Mouse (Mus musculus): Measurements from ENCODE around the gene Sh3gl3.
A peak's percentile ranks its signal among the peaks of the same experiment; 100 is the strongest.

Gene Sh3gl3

DNA sequence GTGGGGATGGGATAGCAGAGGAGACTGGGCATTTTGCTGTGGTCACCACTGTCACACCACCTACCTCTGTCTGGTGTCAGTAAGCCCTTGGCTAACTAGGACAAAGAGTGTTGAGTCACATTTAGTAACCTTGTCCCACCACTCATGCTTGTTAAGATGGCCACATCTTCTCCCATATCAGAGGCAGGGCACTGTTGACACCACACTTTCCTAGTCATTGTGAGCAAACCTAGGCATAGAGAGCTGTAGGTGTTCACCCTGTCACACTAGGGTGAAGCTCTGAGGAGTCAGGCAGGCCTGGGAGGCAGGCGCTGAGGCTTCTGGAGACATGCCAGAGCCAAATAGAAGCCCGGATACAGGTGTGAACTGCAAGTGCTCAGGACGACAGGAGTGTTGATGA is at the start of gene Sh3gl3:
Gene Sh3gl3 (plus strand): TSS at position 301 of the 400 bp plus-strand sequence.
- DNase-seq = no peak

DNA sequence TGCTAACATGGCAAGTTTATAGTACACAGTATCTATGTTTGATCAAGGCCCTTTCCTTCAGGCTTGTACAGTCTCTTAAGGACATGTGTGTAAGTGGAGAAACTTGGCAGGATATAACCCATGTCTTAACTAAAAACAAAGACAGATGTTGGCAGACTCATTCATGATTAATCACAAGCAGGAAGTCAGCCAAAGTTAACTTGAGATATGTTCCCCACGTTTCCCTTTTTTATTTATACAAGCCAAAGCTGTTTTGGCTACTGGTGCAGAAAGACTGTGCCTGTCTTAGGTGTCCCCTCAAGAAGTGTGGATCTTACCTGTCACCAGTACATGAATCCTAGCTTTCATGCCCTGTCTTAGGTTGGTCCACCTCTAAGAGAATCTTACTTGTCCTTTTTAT is 35.4 kb upstream of the Sh3gl3 start:
- DNase-seq = no peak

DNA sequence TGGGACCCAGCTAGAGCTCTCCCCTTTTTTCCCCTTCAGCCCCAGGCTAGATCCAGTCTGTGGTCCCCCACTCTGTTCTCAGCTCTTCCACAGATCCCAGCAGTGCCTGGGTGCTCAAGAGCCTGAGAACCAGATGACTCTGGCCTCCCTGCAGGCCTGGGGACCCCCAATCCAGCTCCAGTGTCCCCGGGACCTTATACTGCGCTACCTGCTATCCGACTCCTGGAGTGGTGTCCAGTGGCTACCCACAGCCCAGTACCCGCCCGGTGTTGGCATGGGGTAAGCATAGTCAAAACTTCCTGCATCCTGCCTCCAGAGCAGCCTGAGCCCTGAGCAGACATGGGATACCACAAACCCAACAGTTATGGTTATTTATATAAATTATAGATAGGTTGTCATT is 26.5 kb upstream of the Sh3gl3 start:
- DNase-seq = no peak

DNA sequence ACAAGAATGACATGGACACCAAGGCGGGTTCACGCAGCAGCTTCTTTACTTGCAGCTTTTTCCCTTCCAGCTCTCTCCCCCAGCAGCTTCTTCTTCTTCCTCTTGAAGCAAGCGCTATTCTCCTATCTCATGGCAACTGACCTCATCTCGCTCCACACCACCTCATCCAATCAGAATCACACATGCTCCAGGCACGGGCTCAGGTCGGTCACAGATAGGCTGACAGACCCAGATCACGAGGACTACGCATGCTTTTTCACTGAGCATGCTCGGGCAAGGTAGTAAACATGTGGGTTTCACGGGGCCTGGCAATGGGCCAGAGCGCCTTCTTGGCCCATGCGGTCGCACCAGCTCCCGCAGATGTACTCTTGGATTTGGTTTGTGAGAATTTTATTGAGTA is 9.0 kb upstream of the Sh3gl3 start:
- no peak for DNase-seq

DNA sequence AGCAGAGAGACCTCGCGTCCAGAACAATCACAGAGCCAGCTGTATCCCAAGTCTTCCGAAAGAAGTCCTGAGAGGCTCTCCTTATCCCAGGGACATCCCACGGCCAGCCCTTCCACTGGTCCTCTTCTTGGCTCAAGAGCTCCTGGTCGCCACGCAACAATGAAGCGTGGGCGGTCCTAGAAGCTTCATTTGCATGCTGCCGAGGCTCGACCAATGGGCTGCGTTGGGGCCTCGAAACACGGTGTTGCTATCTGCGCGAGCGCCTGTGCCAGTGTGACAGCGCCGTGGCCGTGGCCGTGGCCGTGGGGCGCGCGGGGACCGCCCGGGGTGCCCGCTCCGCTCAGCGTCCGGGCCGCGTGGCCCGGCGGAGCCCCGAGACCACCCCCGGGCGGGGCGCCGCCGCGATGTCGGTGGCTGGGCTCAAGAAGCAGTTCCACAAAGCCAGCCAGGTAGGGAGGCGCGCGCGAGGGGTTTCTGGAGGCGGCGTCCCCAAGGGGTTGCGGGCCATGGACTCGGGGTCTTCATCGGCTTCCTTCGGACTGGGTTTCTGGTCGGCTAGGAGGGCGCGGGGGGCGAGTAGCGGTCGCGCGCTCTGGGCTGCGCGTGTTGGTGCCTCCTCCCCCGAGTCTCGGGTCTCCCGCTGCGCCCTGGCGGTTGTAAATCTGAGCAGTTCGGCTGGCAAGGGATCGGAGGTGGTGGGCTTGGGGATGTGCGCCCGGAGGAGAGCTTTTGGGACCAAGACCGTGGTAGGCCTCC is 1.1 kb downstream of the Sh3gl3 start:
- DNase-seq = peak; percentile 88

DNA sequence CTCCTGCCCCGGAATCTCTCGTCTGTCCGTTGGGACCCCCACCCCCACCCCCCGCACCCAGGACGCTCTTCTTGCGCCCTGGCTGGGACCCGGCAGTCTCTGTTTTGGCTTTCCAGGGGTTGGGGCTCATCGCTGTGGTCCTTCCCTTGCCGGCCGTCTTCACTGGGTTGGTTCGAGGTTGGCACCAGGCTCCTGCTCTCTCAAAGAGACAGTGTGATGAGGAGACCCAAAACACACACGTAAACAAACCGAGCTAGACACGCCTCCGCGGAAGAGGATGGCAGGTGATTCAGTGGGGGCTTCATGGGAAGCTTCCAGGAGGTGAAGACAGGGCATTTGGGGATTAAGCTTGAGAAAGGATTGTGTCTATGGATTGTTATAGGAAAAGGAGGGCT is 1.7 kb downstream of the Sh3gl3 start:
- no peak for DNase-seq

DNA sequence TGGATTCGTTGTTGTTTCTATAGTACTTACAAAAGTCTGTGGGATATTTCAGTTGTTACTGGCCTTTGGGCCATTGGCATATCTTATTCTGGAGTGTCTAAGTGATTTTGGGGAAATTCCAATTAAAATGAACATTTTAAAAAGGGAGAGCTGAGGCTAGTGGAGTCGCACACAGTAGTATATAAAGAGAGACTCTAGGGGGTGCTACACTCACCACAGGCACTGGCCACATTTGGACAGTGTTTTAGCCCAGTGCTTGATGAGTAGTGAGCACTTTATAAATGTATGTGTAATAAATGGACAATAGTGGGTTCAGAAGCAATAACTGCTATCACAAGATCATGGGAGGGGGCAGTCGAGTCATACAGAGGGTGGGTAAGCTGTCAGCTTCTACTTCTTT is 2.6 kb downstream of the Sh3gl3 start:
- DNase-seq = no peak

DNA sequence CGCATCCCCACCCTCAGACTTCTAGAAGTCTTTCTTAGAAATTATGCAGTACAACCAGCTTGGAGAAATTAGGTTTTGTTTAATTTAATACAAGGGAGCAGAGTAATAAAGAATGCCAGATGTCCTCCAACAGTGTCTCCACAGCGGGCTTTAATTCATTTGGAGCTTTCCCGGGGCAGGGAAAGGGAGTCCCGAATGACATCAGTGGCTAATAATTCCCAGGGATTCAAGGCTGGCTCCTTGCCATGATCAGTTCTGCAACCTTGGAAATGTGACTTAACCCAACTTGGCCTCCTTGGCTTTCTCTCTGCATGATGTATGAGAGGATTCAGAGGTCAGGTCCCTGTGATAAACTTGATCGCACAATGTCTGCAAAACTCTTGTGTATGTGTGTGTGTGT is 3.7 kb downstream of the Sh3gl3 start:
- DNase-seq = peak; percentile 14

DNA sequence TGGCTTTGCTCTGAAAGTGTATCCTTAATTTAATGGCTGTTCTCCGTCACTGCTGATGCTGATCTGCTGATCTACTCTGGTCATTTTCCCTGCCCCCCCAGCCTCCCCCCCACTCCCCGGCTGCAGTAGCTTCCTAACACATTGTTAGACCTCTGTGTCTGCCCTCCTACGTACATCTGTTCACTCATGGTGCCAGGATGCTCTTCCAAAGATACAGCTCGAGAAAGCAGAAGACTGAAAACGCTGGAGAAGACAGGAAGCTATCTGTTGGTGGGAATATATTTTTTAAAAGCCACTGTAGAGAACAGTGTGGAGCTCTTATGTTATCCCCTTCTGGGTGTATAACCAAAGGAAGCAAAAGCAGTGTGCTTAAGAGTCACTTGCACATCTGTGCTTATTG is 7.3 kb downstream of the Sh3gl3 start:
- DNase-seq = no peak

DNA sequence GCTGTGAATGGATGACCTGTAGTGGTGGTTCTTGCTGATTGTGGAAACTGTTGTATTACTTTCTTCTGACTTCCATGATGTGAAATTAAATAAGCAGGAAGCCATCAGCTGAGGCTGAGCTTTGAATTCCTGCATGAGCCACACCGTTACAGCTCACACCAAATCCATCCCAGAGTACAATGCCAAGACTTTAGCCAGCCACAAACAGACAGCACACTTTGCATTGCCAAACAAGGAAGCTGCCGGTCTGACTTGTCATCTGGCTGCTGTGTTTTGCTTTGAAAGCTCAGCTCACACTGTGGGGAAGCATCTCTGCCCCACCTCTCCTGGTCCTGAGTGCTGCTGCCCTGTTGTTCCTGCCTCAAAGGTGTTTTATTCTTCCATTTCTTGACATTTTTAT is 9.1 kb downstream of the Sh3gl3 start:
- no peak for DNase-seq

DNA sequence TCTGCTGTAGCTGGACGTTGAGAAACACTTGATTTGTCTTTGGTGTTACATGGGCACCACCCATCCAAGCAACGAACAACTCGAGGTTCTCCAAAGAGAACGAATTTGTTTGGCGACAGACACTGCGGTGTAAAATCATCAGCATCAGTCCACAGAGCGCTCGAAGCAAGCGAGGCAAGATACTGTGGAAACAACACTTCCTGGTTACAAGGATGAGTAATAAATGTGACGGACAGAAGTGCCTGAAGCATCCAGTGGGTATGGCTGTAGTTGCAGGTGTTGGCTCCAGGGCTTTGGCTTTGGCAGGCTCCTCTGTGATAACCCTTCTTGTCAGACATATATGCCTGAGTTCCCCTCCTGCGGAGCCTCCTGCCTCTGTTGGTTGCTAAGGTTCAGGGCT is 18.0 kb downstream of the Sh3gl3 start:
- no peak for DNase-seq

DNA sequence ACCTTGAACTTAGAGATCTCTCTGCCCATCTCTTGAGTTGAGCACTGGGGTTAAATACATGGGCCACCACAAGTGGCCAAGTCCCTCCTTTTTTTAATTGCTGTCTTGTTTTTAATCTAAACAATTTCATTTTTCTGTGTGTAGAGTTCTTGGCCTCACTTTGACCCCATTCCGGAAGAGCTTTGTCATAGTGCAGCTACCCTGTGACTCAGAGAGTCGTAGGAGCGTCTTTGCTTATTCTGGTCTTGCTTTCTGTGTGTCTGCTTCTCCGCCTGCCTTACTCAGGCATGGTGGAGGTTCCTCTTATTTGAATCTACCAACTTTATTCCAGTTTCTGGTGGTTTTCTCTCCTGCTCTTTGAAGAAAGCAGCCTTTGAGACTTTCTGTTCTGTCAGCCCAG is 18.9 kb downstream of the Sh3gl3 start:
- no peak for DNase-seq

DNA sequence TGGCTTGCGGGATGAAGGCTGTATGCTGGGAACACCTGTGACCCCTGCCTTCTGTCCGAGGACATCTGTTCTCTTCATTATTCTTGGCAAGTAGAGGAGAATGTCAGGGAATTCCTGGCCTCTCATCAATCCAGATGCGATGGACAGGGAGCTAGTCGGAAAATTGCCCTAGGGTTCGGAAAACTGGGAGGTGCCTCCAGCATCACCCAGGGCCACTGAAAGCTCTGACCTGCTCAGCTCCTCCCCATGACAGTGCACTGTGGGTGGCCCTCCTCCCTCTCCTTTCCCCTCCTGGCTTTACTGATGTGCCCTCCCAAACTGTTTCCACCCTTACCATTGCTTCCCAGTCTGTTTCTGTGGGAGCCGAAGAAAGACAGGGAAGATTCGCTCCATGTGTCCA is 29.5 kb downstream of the Sh3gl3 start:
- no peak for DNase-seq

DNA sequence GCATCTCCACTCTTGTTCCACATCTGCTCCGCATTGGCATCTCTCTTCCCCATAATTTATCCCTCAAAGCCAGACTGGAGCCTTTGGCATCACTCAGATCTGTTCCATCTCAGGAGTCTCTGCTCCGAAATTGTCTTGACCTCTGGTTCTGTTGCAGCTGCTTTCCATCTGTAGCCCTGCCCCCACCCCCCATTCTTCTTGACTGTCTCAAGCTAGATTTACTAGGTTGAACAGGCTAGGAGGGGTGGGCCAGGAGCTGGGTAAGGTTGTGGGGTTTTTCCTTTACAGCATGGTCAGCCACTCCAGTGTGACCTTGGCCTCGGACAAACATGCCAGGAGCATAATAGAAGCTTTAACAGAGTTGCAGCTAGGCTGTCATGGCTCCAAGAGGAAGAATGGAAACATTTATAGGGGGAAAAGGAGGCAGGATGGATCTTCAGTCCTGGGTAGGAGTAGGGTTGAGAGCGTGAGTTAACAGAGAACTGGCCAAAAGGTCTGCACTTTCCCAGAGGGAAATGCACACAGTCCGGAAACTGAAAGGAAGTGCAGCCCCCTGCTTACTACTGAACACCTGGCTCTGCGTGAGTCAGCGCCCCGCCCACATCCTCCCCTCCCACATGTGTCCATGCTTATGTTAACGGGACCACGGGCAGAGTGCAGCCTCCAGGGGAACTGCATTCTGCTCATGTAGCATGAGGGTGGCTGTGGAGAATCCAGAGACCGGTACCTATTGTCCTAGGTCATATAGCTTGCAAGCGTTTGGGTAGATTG is 30.6 kb downstream of the Sh3gl3 start:
- DNase-seq = peak; percentile 43

DNA sequence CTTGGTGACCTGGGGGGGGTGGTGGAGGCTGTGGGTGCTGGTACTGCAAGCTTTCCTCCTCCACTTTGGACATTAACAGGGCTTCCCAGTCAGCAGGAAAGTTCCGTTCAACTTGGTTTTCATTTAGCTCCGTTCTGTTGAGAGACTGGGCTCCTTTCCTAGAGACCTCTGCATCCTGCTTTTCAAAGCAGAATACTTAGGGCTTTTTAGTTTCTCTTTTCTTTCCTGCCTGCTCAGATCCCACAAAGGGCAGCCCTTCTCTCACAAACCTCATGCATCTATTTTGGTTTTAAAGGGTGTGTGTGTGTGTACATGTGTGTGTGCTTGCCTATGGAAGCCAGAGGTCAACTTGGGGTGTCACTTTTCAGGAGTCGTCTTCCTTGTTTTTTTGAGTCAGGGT is 31.3 kb downstream of the Sh3gl3 start:
- DNase-seq = no peak

DNA sequence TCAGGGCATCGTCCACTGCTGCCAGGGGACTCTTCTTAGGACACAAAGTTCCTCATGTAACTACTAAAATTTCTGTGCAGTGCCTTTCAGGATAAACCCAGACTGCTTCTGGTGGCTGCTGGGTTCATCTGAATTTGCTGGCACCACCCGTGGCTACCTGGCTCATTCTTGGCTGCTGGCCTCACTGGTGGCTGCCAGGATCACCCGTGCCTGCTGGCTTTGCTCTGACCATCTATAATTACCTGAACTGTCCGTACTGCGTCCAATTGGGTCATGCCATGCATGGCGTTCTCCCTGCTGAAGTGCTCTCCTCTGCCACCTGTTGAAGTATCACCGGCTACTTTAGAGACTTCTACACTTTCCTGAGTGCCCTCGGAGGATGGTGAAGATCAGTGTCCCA is 33.1 kb downstream of the Sh3gl3 start:
- no peak for DNase-seq

DNA sequence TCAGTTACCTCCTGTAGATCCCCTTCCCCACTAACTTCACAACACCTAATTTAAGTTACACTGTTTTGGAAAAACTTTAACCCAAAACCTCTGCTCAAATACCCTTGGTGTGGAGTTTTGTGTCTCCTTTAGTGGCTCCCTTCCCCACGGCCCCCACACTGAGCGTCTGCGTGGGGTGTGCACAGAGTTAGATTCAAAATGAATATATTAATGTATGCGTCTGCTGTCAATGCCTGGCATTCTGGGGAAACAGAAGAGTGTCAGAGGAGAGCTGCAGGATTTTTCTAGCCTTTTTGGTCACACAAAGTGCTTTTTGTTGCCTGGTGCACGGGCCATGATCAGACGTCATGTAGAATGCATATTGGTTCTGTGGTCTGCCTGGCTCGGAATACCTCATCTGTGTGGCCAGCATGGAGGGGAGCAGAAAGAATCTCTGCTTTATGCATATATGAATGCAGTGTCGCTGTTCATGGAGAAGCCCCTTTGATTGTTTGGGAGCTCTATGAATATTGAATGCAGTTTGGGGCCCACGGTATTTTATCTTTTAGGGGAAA is 47.8 kb downstream of the Sh3gl3 start:
- no peak for DNase-seq

DNA sequence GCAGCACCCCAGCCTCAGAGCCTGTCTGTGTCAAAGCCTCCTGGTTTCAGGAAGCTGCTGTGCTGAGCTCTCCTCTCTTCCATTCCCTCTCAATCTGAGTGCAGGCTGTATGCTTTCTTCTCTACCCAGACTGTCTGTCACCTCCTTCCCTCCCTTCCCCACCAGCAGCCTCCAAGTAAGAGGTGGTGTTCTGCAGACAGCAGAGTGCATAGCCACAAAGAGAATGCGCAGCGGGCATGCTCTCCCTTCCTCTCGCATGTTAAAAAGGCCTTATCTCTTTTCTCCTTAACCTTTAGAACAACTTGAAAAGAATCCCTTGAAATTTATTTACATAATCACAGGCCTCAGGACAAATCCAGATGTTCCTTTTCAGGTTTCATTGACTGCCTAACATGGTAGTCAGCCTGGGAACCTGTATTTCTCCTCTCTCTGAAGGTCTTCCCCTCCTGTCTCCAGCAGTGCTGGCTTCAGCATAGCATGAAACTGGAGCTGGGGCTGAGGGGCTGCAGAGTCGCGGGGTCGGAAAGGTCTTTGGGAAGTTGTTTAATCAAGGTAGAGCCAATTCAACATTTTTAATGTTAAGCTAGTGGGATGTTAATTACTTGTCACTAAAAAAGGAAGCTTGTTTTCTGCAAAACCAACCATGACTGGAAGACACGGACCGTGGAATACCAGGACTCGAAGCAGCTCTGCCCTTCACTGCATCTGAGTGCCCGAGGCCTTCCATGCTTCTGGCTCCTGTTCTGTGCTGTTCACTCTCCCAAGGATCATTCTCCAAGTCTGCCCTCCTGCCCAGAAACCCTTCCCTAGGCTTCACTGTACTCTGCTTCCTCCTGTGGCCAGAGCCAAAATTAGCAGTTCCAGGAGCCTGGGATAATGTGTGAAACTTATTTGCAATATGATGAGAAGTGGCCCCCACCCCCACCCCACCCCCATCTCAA is 50.5 kb downstream of the Sh3gl3 start:
- DNase-seq = no peak

DNA sequence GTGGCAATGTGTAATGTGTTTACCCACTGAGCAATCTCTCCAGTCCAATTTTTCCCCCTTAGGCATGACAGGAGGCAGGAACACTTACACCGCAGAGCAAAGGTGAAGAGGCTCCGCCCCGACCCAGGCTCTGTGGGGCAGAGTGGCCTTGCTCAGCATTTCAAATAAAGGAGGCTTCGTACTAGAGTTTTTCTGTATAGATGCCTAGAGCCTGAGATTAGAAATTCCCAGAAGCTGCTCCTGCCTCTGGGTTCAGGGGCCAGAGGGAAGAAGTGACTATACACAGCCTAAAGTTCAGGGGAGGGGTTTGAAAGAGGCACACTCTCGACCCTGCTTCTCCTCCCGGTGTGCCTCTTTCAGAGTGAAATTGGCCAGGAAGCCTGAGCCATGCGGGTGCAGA is 59.6 kb downstream of the Sh3gl3 start:
- DNase-seq = no peak

DNA sequence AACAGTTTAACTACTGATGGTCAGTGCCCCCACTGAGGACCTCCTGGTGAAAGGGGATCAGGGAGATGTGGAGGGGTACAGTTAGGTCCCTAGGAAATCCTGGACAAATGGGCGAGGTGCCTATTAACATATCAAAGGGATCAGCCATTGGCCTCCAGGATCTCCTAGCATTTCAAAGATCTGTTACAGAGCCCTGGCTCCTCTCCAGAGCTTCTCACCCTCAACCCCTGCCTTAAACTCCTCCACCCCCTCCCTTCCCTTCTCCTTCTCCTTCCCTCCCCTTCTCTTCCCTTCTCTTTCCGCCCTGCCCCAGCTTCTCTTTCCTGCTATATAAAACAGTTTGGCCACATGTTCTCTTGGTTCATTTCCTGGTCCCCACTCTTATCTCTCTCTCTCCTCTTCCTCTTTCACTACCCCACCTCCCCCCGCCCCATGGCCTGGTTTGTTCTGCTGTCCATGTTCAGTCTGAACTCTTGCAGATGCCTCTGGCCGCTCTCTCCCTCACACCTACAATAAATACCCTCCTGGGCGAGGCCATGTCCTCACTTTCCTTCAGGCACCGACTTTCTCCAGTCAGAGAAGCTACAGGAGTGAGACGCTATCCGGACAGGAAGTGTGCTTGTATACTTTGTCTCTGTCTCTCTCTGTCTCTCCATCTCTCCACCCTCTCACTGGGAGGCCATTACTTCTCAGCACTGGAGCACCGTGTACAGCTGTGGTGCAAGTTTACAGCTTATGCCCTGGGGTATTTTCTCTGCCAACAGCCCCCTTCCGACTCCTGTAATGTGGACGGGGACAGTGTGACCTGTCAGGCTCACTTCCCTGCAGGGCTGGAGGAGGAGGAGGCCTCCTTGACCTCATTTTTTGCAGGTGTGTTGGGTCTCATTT is 60.6 kb downstream of the Sh3gl3 start:
- DNase-seq = no peak

DNA sequence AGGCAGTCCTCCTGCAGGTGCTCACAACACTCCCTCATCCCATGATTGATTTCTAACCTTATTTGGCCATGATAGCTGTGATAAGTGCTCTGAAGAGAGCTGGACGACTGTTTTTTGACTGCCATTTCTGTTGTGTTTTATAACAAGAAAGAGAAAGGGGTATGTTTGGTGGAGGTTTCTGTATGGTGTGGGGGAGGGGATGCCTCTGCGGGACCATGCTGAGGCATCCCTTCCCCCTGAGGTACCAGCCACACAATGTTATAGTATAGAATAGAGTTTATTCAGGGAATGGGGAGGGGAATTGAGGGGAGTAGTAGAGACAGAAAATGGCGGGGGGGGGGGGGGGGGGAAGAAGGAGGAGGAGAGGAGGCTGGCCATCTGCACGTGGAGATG is 61.3 kb downstream of the Sh3gl3 start:
- no peak for DNase-seq

DNA sequence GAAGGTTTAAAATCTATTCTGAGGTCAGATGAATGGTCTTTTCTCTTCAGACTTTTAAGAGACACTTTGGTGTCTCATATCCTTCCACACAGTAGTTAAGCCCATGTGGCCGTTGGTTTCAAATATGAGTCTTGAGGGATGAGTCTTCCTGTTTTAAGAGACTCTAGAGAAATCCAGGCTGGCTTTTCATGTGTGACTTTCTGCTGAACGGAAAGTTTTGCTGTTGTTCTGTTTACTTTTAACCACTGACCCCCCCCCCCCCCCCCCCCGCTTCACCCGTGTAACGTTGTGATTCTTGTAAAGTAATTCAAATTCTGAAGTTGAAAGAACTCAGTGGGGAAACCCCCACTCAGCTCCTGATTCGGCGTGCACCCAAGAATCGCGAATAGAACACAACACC is 61.8 kb downstream of the Sh3gl3 start:
- DNase-seq = no peak
